ENCODE assay signal across 15 mouse cellular contexts in genomic region chr3:103499801-103500200, GRCm38 (mm10).
"Had no signal": no experiment of that assay in that cellular context is flagged by ENCODE, and none has a peak within 500 bp of the region (broad histone marks: within the 10 kb centered on the region; RNA-seq: fewer than 3 reads in every experiment).

No protein-coding gene starts in this region.

- DNase-seq: lung, adult 18-20 months; lung, embryonic 14.5 days; lung, postnatal 10 days; lung, postnatal 4 days; retina, postnatal 1 day; right cerebral cortex, adult 18-20 months; right cerebral cortex, postnatal 25 days; right cerebral cortex, postnatal 4 days; spleen, adult 18-20 months had no signal

- H3K9me3 ChIP-seq: midbrain, embryonic 10.5 days; midbrain, embryonic 13.5 days; neural tube, embryonic 13.5 days; neural tube, embryonic 15.5 days had no signal

- H3K4me1 ChIP-seq: midbrain, embryonic 13.5 days; neural tube, embryonic 13.5 days; neural tube, embryonic 15.5 days had no signal

- H3K4me3 ChIP-seq: midbrain, embryonic 10.5 days; midbrain, embryonic 13.5 days; myocyte; neural tube, embryonic 13.5 days; neural tube, embryonic 15.5 days had no signal

- H3K27me3 ChIP-seq: midbrain, embryonic 13.5 days; neural tube, embryonic 13.5 days; neural tube, embryonic 15.5 days had no signal

- ATAC-seq: midbrain, embryonic 13.5 days; midbrain, embryonic 16.5 days had no signal

- H3K36me3 ChIP-seq: midbrain, embryonic 10.5 days; midbrain, embryonic 13.5 days; neural tube, embryonic 13.5 days; neural tube, embryonic 15.5 days had no signal
